15 mouse cellular contexts compared by ENCODE assay signal in the genomic region with DNA sequence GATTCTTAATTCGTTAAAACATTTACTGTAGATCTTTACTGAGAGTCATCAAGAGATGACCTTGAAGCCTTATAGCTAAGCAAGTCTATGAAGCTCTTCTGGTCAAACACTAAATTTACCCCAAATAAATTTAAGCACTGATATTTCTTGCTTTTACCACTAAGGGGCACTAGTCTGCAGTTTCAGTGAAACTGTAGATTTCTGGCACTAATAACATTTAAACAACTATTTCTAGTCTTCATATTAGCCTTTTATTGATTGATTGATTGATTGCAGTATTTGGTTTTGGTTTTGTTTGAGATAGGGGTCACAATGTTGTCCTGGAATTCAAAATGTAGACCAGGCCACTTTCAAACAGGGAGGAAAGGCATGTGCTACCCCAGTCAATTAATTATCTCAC. TPM values are rescaled to one million over a fixed set of nuclear protein-coding genes. Genes with fewer than 3 reads are reported as not detected.
DNase-seq lines count a peak whose midpoint lies in the region; ATAC-seq and TF ChIP-seq lines count a peak whose summit lies in the region.
"Had no signal": no experiment of that assay in that cellular context is flagged by ENCODE, and none has a peak within 500 bp of the region (broad histone marks: within the 10 kb centered on the region; RNA-seq: fewer than 3 reads in every experiment).

No protein-coding gene starts in this region.

- peaks cover 11% of the 10 kb centered on the region for H3K36me3 ChIP-seq in liver, adult 2 months (ENCODE audit: control insufficient read depth, insufficient read depth, low read length)
- peaks cover 74% of the 10 kb centered on the region for H3K36me3 ChIP-seq in liver, embryonic 12.5 days

- 72% methylated on average over 1 of the region's 1 CpGs for whole genome bisulfite sequencing in liver, adult 2 months
- WGBS in liver, embryonic 12.5 days (ENCODE audit: insufficient replicate concordance), result 62% methylated on average over 1 of the region's 1 CpGs

- H3K4me2 ChIP-seq in liver, embryonic 12.5 days, result no peak overlapping the region
- H3K4me2 ChIP-seq: liver, embryonic 15.5 days; neural tube, embryonic 13.5 days had no signal

- H3K79me2 ChIP-seq in liver, adult 2 months (ENCODE audit: control insufficient read depth, insufficient read depth, low read length), result no peaks in the 10 kb centered on the region

- TF ChIP-seq CTCF in gastrocnemius, adult 2 months (IDR thresholded peaks at IDR 0.05), result peak; percentile 73
- 0 out of 2 replicates have a peak, but pooled peaks have one; percentile 27 for TF ChIP-seq CTCF in liver, adult 2 months (IDR thresholded peaks at IDR 0.05; ENCODE audit: low read depth, low read length)

- no peaks in the 10 kb centered on the region for H3K4me1 ChIP-seq in liver, adult 2 months (ENCODE audit: control insufficient read depth, insufficient read depth, low read length)
- H3K4me1 ChIP-seq in liver, embryonic 12.5 days, result peaks cover 8% of the 10 kb centered on the region
- H3K4me1 ChIP-seq: neural tube, embryonic 13.5 days had no signal

- no peak for TF ChIP-seq POLR2A in liver, adult 2 months (IDR thresholded peaks at IDR 0.05; ENCODE audit: extremely low read depth, insufficient read depth, low read length)

- no peaks in the 10 kb centered on the region for H3K9me3 ChIP-seq in liver, embryonic 12.5 days (replicated peaks)
- H3K9me3 ChIP-seq: liver, embryonic 15.5 days; neural tube, embryonic 13.5 days had no signal

- intact Hi-C loops in gastrocnemius, adult 2 months (cut with DNase I), result loop anchor here (1.0 kb wide), 1 partner anchor 70 kb away; no protein-coding TSS in a partner anchor

- no peak for DNase-seq in gastrocnemius, adult 2 months
- DNase-seq in gastrocnemius, adult 8-10 months (ENCODE audit: low spot score in 2 of 2), result no peak
- peak; percentile 59 for DNase-seq in liver, adult 2 months (ENCODE audit: extremely low read depth, low read depth, low spot score)
- DNase-seq in CD4-positive, CD25-positive, alpha-beta regulatory T cell, adult 2 months (ENCODE audit: low read depth, low spot score), result peak; percentile 42
- DNase-seq in urinary bladder, adult 2 months (ENCODE audit: low spot score), result no peak
- DNase-seq in cerebellum, adult 11-12 months, result no peak
- DNase-seq: gastrocnemius, postnatal 14 days; kidney, adult 8-10 months; right cerebral cortex, postnatal 4 days had no signal

- no peak overlapping the region for H3K4me3 ChIP-seq in gastrocnemius, adult 2 months
- no peak overlapping the region for H3K4me3 ChIP-seq in liver, adult 2 months (ENCODE audit: insufficient read depth, low read depth, low read length)
- no peak overlapping the region for H3K4me3 ChIP-seq in liver, embryonic 12.5 days
- H3K4me3 ChIP-seq: liver, embryonic 15.5 days; neural tube, embryonic 13.5 days had no signal

- ATAC-seq in liver, embryonic 12.5 days, result no peak
- peak; percentile 58; the same call in 1 of the 2 replicates for ATAC-seq in megakaryocyte progenitor cell, adult 5-6 weeks (replicated peaks; ENCODE audit: poor library complexity)

- no peaks in the 10 kb centered on the region for H3K27me3 ChIP-seq in liver, adult 2 months (ENCODE audit: control insufficient read depth, insufficient read depth, low read length)
- H3K27me3 ChIP-seq in liver, embryonic 12.5 days (replicated peaks), result no peaks in the 10 kb centered on the region
- H3K27me3 ChIP-seq: liver, embryonic 15.5 days; neural tube, embryonic 13.5 days had no signal

- no peak overlapping the region for H3K27ac ChIP-seq in gastrocnemius, adult 2 months
- no peak overlapping the region for H3K27ac ChIP-seq in liver, adult 2 months (replicated peaks; ENCODE audit: insufficient read depth, low read depth, low read length)
- H3K27ac ChIP-seq in liver, embryonic 12.5 days, result no peak overlapping the region
- H3K27ac ChIP-seq: liver, embryonic 15.5 days; neural tube, embryonic 13.5 days had no signal

- no peak overlapping the region for H3K9ac ChIP-seq in liver, adult 2 months (ENCODE audit: low read depth, low read length)
- no peak overlapping the region for H3K9ac ChIP-seq in liver, embryonic 12.5 days
- H3K9ac ChIP-seq: liver, embryonic 15.5 days; neural tube, embryonic 13.5 days had no signal

RNA-seq across cellular contexts. Expression of a gene that starts 20.9 kb away (rescaled TPM):
- 1 to 10 TPM in 1 of 2 experiments, under 1 TPM in 1; 0.86 to 1.1 TPM for total RNA-seq in gastrocnemius, adult 2 months (2021)
- 1 to 10 TPM in 1 of 4 experiments, under 1 TPM in 3; 0.56 to 1.2 (median 0.74) TPM for total RNA-seq in gastrocnemius, adult 8-10 months (2022)
- 9.9 and 10.9 TPM in 2 replicates for total RNA-seq in liver, adult 2 months (2014; rRNA removed)
- 2.4 and 2.9 TPM in 2 replicates for polyA plus RNA-seq in liver, adult 2 months (2012; rRNA removed)
- polyA plus RNA-seq in liver, embryonic 12.5 days (2016; fragmentation: Nextera tagmentation; extraction: Ambion mirVana), result 51.1 and 53.9 TPM in 2 replicates
- 7.2 and 11.1 TPM in 2 replicates for total RNA-seq in megakaryocyte progenitor cell, adult 5-6 weeks (2015)
- 11.7 and 16.3 TPM in 2 replicates for total RNA-seq in megakaryocyte progenitor cell, adult 5-6 weeks (2017)
- polyA plus RNA-seq in urinary bladder, adult 2 months (2012; rRNA removed), result 26.2 and 26.8 TPM in 2 replicates

RNA-seq across cellular contexts. Expression of a gene that starts 38.2 kb away (rescaled TPM):
- total RNA-seq in gastrocnemius, adult 2 months (2021), result under 1 TPM; 0.06 to 0.08 TPM
- total RNA-seq in gastrocnemius, adult 8-10 months (2022), result under 1 TPM; 0.11 to 0.34 (median 0.15) TPM
- total RNA-seq in liver, adult 2 months (2014; rRNA removed), result not detected in 2 replicates
- not detected in 2 replicates for polyA plus RNA-seq in liver, adult 2 months (2012; rRNA removed)
- polyA plus RNA-seq in liver, embryonic 12.5 days (2016; fragmentation: Nextera tagmentation; extraction: Ambion mirVana), result 0.24 and 0.37 TPM in 2 replicates
- 0.10 TPM in 1 of 2 replicates, not detected in the other for total RNA-seq in megakaryocyte progenitor cell, adult 5-6 weeks (2015)
- 0.14 TPM in 1 of 2 replicates, not detected in the other for total RNA-seq in megakaryocyte progenitor cell, adult 5-6 weeks (2017)
- 2.6 and 2.9 TPM in 2 replicates for polyA plus RNA-seq in urinary bladder, adult 2 months (2012; rRNA removed)
- total RNA-seq: layer of hippocampus, postnatal 25 days had no signal
- polyA plus RNA-seq: heart, embryonic 16.5 days; neural tube, embryonic 13.5 days had no signal

RNA-seq across cellular contexts. Expression of a gene that starts 47.5 kb away (rescaled TPM):
- total RNA-seq in gastrocnemius, adult 2 months (2021), result 10 to 100 TPM; 34.6 to 37.2 TPM
- 10 to 100 TPM; 33.9 to 45.3 (median 37.3) TPM for total RNA-seq in gastrocnemius, adult 8-10 months (2022)
- total RNA-seq in liver, adult 2 months (2014; rRNA removed), result 83.4 and 96.9 TPM in 2 replicates
- polyA plus RNA-seq in liver, adult 2 months (2012; rRNA removed), result 43.9 and 50.2 TPM in 2 replicates
- polyA plus RNA-seq in liver, embryonic 12.5 days (2016; fragmentation: Nextera tagmentation; extraction: Ambion mirVana), result 44.4 and 47.1 TPM in 2 replicates
- total RNA-seq in megakaryocyte progenitor cell, adult 5-6 weeks (2015), result 36.1 and 39.2 TPM in 2 replicates
- total RNA-seq in megakaryocyte progenitor cell, adult 5-6 weeks (2017), result 85.3 and 91.2 TPM in 2 replicates
- 63.0 and 79.4 TPM in 2 replicates for polyA plus RNA-seq in urinary bladder, adult 2 months (2012; rRNA removed)

Comparison
In these comparisons a context has a peak if more than half of its experiments do, and no peak if none do; other contexts are left out.
1. DNase-seq: peak in liver, adult 2 months (single experiment) and CD4-positive, CD25-positive, alpha-beta regulatory T cell, adult 2 months (single experiment); none in gastrocnemius, adult 2 months (single experiment), gastrocnemius, adult 8-10 months (0 of 2), urinary bladder, adult 2 months (single experiment) and cerebellum, adult 11-12 months (single experiment).